Mouse (Mus musculus) ES-E14 (cell line): ENCODE results near the gene Rassf2. TPM values are rescaled to one million over a fixed set of nuclear protein-coding genes. Genes with fewer than 3 reads are reported as not detected.

Experiments used
- DNase-seq: peaks from one replicate; pipeline ENCODE4 v3.0.0-alpha.2; 2013; ENCODE audit warnings: low read depth, low spot score
- H3K27ac ChIP-seq: 2 replicates; pipeline ENCODE4 v1.5.1; 2012; ENCODE audit warnings: low read depth, mild to moderate bottlenecking, low read length, moderate library complexity, mixed read lengths; ENCODE audit not compliant: poor library complexity, insufficient read depth, severe bottlenecking
- H3K36me3 ChIP-seq: 2 replicates; pipeline ENCODE4 v1.6.1; 2012; ENCODE audit warnings: mild to moderate bottlenecking, low read length, moderate library complexity, mixed read lengths; ENCODE audit not compliant: control insufficient read depth, poor library complexity, insufficient read depth, severe bottlenecking
- H3K4me1 ChIP-seq, 2 experiments: fragments of 150-350 bp in 1 of 2; sonication (generic) in 1 of 2; 2 replicates each; pipeline ENCODE4 v1.6.1; 2012; ENCODE audit warnings: low read length in 2 of 2, mild to moderate bottlenecking in 1 of 2, mixed read lengths in 1 of 2; ENCODE audit not compliant: control insufficient read depth in 2 of 2, insufficient read depth in 2 of 2, poor library complexity in 1 of 2
- H3K4me3 ChIP-seq, 2 experiments: fragments of 150-350 bp in 1 of 2; sonication (generic) in 1 of 2; 2 replicates each; pipeline ENCODE4 v1.5.1; 2012; ENCODE audit warnings: low read length in 2 of 2, low read depth in 1 of 2, mild to moderate bottlenecking in 1 of 2, mixed read lengths in 1 of 2; ENCODE audit not compliant: insufficient read depth in 1 of 2, poor library complexity in 1 of 2, severe bottlenecking in 1 of 2
- H3K9ac ChIP-seq: 2 replicates; pipeline ENCODE4 v1.6.1; 2012; ENCODE audit warnings: low read depth, mild to moderate bottlenecking, low read length, mixed read lengths; ENCODE audit not compliant: poor library complexity, insufficient read depth, severe bottlenecking
- H3K9me3 ChIP-seq: fragments of 150-350 bp; sonication (generic); 2 replicates; pipeline ENCODE4 v1.6.1; 2012; ENCODE audit warnings: low read depth, mild to moderate bottlenecking, low read length; ENCODE audit not compliant: control insufficient read depth, insufficient read depth
- CHD2 ChIP-seq: IDR thresholded peaks from 2 replicates; pipeline ENCODE4 v1.6.1; 2014; ENCODE audit warnings: mild to moderate bottlenecking, low read depth, low read length, inconsistent platforms
- HCFC1 ChIP-seq: IDR thresholded peaks from 2 replicates; pipeline ENCODE4 v1.6.1; 2012; ENCODE audit warnings: low read length, inconsistent platforms, borderline replicate concordance; ENCODE audit not compliant: insufficient read depth
- MAFK ChIP-seq: IDR thresholded peaks from 2 replicates; pipeline ENCODE4 v1.6.1; 2014; ENCODE audit warnings: mild to moderate bottlenecking, low read depth, low read length, inconsistent platforms; ENCODE audit not compliant: insufficient read depth
- ZC3H11A ChIP-seq: IDR thresholded peaks from 2 replicates; pipeline ENCODE4 v1.6.1; 2012; ENCODE audit warnings: low read depth, mild to moderate bottlenecking, inconsistent platforms, low read length, borderline replicate concordance
- ZNF384 ChIP-seq: IDR thresholded peaks from 2 replicates; pipeline ENCODE4 v1.6.1; 2012; ENCODE audit warnings: low read depth, low read length, inconsistent platforms
- in situ Hi-C, 2 experiments: fragments of 600-800 bp; cut with MboI; formaldehyde crosslinking; loops; one replicate each; pipeline ENCODE4 v1.15.1; 2025; ENCODE audit warnings: low sequenced_read_pairs in 2 of 2, inconsistent platforms in 1 of 2; ENCODE audit not compliant: unreplicated experiment in 2 of 2
- total RNA-seq: library from RNA; depleted of rRNA; stranded (reverse); fragments of 300-350 nt; gene quantifications from 2 replicates; pipeline ENCODE4 v1.2.3, GENCODE M21; 2012; rRNA removed

Rassf2 gene
- total RNA-seq, 1 experiment: 2.2 TPM

- no peaks in the 10 kb centered on the region; a peak in 1 of 4 replicates for H3K4me1 ChIP-seq
- H3K9ac ChIP-seq: no peak overlapping the region
- in situ Hi-C loops: loop anchor here (25.0 kb wide), 2 partner anchors 128 to 378 kb away; partner anchors contain the start of gene Adra1d (in 1 of the 2)
- H3K36me3 ChIP-seq: no peaks in the 10 kb centered on the region
- TF ChIP-seq ZNF384 (no peak), HCFC1 (no peak), ZC3H11A (no peak), CHD2 (no peak), MAFK (no peak)
- no peaks in the 10 kb centered on the region for H3K9me3 ChIP-seq
- no peak for DNase-seq
- no peak overlapping the region for H3K27ac ChIP-seq
- no peak overlapping the region for H3K4me3 ChIP-seq
These were observed 89.6 kb downstream of the Rassf2 start for GRCm38 (mm10) chr2:131940506-131940905.

Other genes with a start within 250 kb of the Rassf2 start
- 0.16 TPM in 1 of 2 replicates, not detected in the other for gene Erv3, start 170.5 kb downstream of the Rassf2 start, total RNA-seq
- gene Prnp, start 120.3 kb downstream of the Rassf2 start, total RNA-seq: 30.8 and 33.7 TPM in 2 replicates
- gene Prn, start 120.3 kb downstream of the Rassf2 start, total RNA-seq: not detected in 2 replicates
- gene Prnd, start 79.4 kb downstream of the Rassf2 start, total RNA-seq: 0.98 and 1.5 TPM in 2 replicates
- 33.7 and 43.5 TPM in 2 replicates for gene Slc23a2, start 114.8 kb upstream of the Rassf2 start, total RNA-seq
- gene Tmem230, start 217.5 kb upstream of the Rassf2 start, total RNA-seq: 31.8 and 36.0 TPM in 2 replicates
- gene Pcna, start 223.1 kb upstream of the Rassf2 start, total RNA-seq: 296 and 370 TPM in 2 replicates
- gene Cds2, start 232.9 kb upstream of the Rassf2 start, total RNA-seq: 73.9 and 160 TPM in 2 replicates